Mouse (Mus musculus) forebrain, postnatal 0 days (tissue): ENCODE measurements at regions not wholly inside any gene's neighbourhood (a gene's known extent, or its start where the extent isn't known, plus 50 kb on each side); places are given as distances from the start of the nearest gene placed in this dataset.
A peak's percentile ranks its signal among the peaks of the same experiment; 100 is the strongest.

Experiments used
- ATAC-seq: fragments of 200-750 bp; cut with Nextera tagmentation; 2 replicates; pipeline ENCODE4 v1.8.0; 2017; ENCODE audit warnings: mild to moderate bottlenecking, moderate library complexity
- DNase-seq: peaks from one replicate; pipeline ENCODE4 v3.0.0-alpha.2; 2015
- H3K27ac ChIP-seq: fragments of 300-500 bp; sonication (generic); 2 replicates; pipeline ENCODE4 v1.5.1; 2014; ENCODE audit warnings: low read depth, mild to moderate bottlenecking, antibody characterized with exemption, low read length, moderate library complexity, mixed read lengths
- H3K27me3 ChIP-seq: fragments of 300-500 bp; sonication (generic); 2 replicates; pipeline ENCODE4 v1.6.1; 2014; ENCODE audit warnings: mild to moderate bottlenecking, low read length, mixed read lengths; ENCODE audit not compliant: insufficient read depth
- H3K36me3 ChIP-seq: fragments of 300-500 bp; sonication (generic); 2 replicates; pipeline ENCODE4 v1.6.1; 2014; ENCODE audit warnings: mild to moderate bottlenecking, moderate library complexity; ENCODE audit not compliant: insufficient read depth
- H3K4me1 ChIP-seq: fragments of 300-500 bp; sonication (generic); 2 replicates; pipeline ENCODE4 v1.6.1; 2014; ENCODE audit warnings: antibody characterized with exemption; ENCODE audit not compliant: insufficient read depth
- H3K4me2 ChIP-seq: fragments of 300-500 bp; sonication (generic); 2 replicates; pipeline ENCODE4 v1.6.1; 2014; ENCODE audit warnings: low read depth, mild to moderate bottlenecking, moderate library complexity
- H3K4me3 ChIP-seq: fragments of 300-500 bp; sonication (generic); 2 replicates; pipeline ENCODE4 v1.5.1; 2014; ENCODE audit warnings: low read depth, low read length, mixed read lengths
- H3K9ac ChIP-seq: fragments of 300-500 bp; sonication (generic); 2 replicates; pipeline ENCODE4 v1.6.1; 2014; ENCODE audit warnings: mild to moderate bottlenecking
- H3K9me3 ChIP-seq: fragments of 300-500 bp; sonication (generic); 2 replicates; pipeline ENCODE4 v1.6.1; 2016; ENCODE audit warnings: low read length
- CTCF ChIP-seq: sonication (generic); IDR thresholded peaks from 2 replicates; pipeline ENCODE4 v1.5.1; 2016; ENCODE audit warnings: antibody characterized with exemption, control low read depth, low read depth
- WGBS: fragments of 180-500 bp; shearing (Covaris S2); extraction: QIAGEN DNeasy Blood & Tissue Kit; methylation state at CpG from one replicate; pipeline ENCODE4 v1.1.7; 2014; 5-methylcytosine and 5-hydroxymethylcytosine counted together

- H3K27me3 ChIP-seq, result no peaks in the 10 kb centered on the region
- DNase-seq, result no peak
- ATAC-seq, result no peak
- no peaks in the 10 kb centered on the region for H3K9me3 ChIP-seq
- no peaks in the 10 kb centered on the region for H3K4me1 ChIP-seq
- 97% methylated on average over 2 of the region's 2 CpGs for whole genome bisulfite sequencing
- H3K4me2 ChIP-seq, result no peak overlapping the region
- H3K9ac ChIP-seq, result no peak overlapping the region
- H3K27ac ChIP-seq, result no peak overlapping the region
- no peaks in the 10 kb centered on the region for H3K36me3 ChIP-seq
- no peak for TF ChIP-seq CTCF
- no peak overlapping the region for H3K4me3 ChIP-seq
Observed at GRCm38 (mm10) chr17:9921326-9921725, 251.8 kb upstream of the Pabpc6 start.

- no peaks in the 10 kb centered on the region for H3K9me3 ChIP-seq
- H3K4me3 ChIP-seq, result no peak overlapping the region
- H3K27me3 ChIP-seq, result no peaks in the 10 kb centered on the region
- H3K36me3 ChIP-seq, result no peaks in the 10 kb centered on the region
- no peak for ATAC-seq
- H3K4me1 ChIP-seq, result no peaks in the 10 kb centered on the region
- no peak overlapping the region for H3K27ac ChIP-seq
- 20% methylated on average over 2 of the region's 2 CpGs for WGBS
- no peak overlapping the region for H3K4me2 ChIP-seq
- H3K9ac ChIP-seq, result no peak overlapping the region
- no peak for TF ChIP-seq CTCF
- DNase-seq, result no peak
Observed at GRCm38 (mm10) chr17:9917031-9917430, 247.5 kb upstream of the Pabpc6 start.

GRCm38 (mm10) chr17:9910856-9911255 is 241.3 kb upstream of the Pabpc6 start:
- no peak for ATAC-seq
- whole genome bisulfite sequencing, result 75% methylated on average over 2 of the region's 2 CpGs
- DNase-seq, result no peak
- Histone ChIP-seq H3K36me3 (no peaks in the 10 kb centered on the region), H3K9me3 (no peaks in the 10 kb centered on the region), H3K4me3 (no peak overlapping the region), H3K4me1 (no peaks in the 10 kb centered on the region), H3K4me2 (no peak overlapping the region), H3K9ac (no peak overlapping the region), H3K27me3 (no peaks in the 10 kb centered on the region), H3K27ac (no peak overlapping the region)
- no peak for TF ChIP-seq CTCF

GRCm38 (mm10) chr17:9907077-9907476 is 237.6 kb upstream of the Pabpc6 start:
- no peak overlapping the region for H3K4me3 ChIP-seq
- TF ChIP-seq CTCF, result no peak
- ATAC-seq (no peak), DNase-seq (no peak)
- no peaks in the 10 kb centered on the region for H3K36me3 ChIP-seq
- H3K27ac ChIP-seq, result no peak overlapping the region
- no peak overlapping the region for H3K4me2 ChIP-seq
- 47% methylated on average over 1 of the region's 1 CpGs for WGBS
- H3K9ac ChIP-seq, result no peak overlapping the region
- peaks cover 25% of the 10 kb centered on the region for H3K4me1 ChIP-seq
- no peaks in the 10 kb centered on the region for H3K9me3 ChIP-seq
- H3K27me3 ChIP-seq, result no peaks in the 10 kb centered on the region

GRCm38 (mm10) chr17:9905501-9906462 is 236.3 kb upstream of the Pabpc6 start:
- 2% methylated on average over 12 of the region's 12 CpGs for WGBS
- DNase-seq (peak; percentile 87), ATAC-seq (peak; percentile 89)
- peaks cover 25% of the 10 kb centered on the region for H3K4me1 ChIP-seq
- H3K36me3 ChIP-seq, result no peaks in the 10 kb centered on the region
- H3K4me3 ChIP-seq, result peak overlapping the region; percentile 24
- H3K9ac ChIP-seq, result peak overlapping the region; percentile 28
- peak overlapping the region; percentile 49 for H3K4me2 ChIP-seq
- H3K9me3 ChIP-seq, result no peaks in the 10 kb centered on the region
- TF ChIP-seq CTCF, result no peak
- H3K27me3 ChIP-seq, result no peaks in the 10 kb centered on the region
- peak overlapping the region; percentile 75 for H3K27ac ChIP-seq

- Histone ChIP-seq H3K27me3 (no peaks in the 10 kb centered on the region), H3K9me3 (no peaks in the 10 kb centered on the region), H3K4me2 (no peak overlapping the region), H3K4me3 (no peak overlapping the region), H3K9ac (no peak overlapping the region), H3K4me1 (peaks cover 25% of the 10 kb centered on the region), H3K27ac (peak overlapping the region; percentile 75), H3K36me3 (no peaks in the 10 kb centered on the region)
- DNase-seq (peak; percentile 77), ATAC-seq (no peak)
- no peak for TF ChIP-seq CTCF
- 6% methylated on average over 6 of the region's 6 CpGs for WGBS
Observed at GRCm38 (mm10) chr17:9904525-9904991, 235.0 kb upstream of the Pabpc6 start.

- Histone ChIP-seq H3K4me2 (no peak overlapping the region), H3K27me3 (no peaks in the 10 kb centered on the region), H3K4me1 (peaks cover 25% of the 10 kb centered on the region), H3K27ac (peak overlapping the region; percentile 75; the same call in 1 of the 2 replicates), H3K4me3 (no peak overlapping the region), H3K9ac (no peak overlapping the region), H3K9me3 (no peaks in the 10 kb centered on the region), H3K36me3 (no peaks in the 10 kb centered on the region)
- DNase-seq (peak; percentile 56), ATAC-seq (peak; percentile 32)
- TF ChIP-seq CTCF, result no peak
- WGBS, result 19% methylated on average over 4 of the region's 4 CpGs
Observed at GRCm38 (mm10) chr17:9903313-9903712, 233.8 kb upstream of the Pabpc6 start.
